Mouse (Mus musculus) gastrocnemius, postnatal 10 days (tissue): ENCODE measurements around the gene Tmco4. TPM values are rescaled to one million over a fixed set of nuclear protein-coding genes. Genes with fewer than 3 reads are reported as not detected.
A peak's percentile ranks its signal among the peaks of the same experiment; 100 is the strongest.

Experiments
- DNase-seq: peaks from one replicate; pipeline ENCODE4 v3.0.0; 2021; ENCODE audit warnings: mixed read lengths
- total RNA-seq, 2 experiments: library from RNA; stranded (reverse); gene quantifications; 2 replicates each; pipeline ENCODE4 v1.2.3; 2021

Gene Tmco4
- total RNA-seq, 2 experiments from 2014 or later = 3.8 to 4.5 TPM

- DNase-seq = peak; percentile 76
These were observed 119.9 kb downstream of the Tmco4 start, which contains the start of gene Nbl1 for GRCm38 (mm10) chr4:139092356-139093195. TSS of gene Nbl1 (minus strand) at chr4:139092993.

- no peak for DNase-seq
These were observed 120.5 kb downstream of the Tmco4 start for GRCm38 (mm10) chr4:139093196-139093530.

GRCm38 (mm10) chr4:139095406-139095805 is 122.7 kb downstream of the Tmco4 start:
- no peak for DNase-seq

- DNase-seq = no peak
These were observed 123.5 kb downstream of the Tmco4 start for GRCm38 (mm10) chr4:139096201-139096600.

GRCm38 (mm10) chr4:139100326-139100725 is 127.6 kb downstream of the Tmco4 start:
- no peak for DNase-seq

GRCm38 (mm10) chr4:139101546-139101945 is 128.9 kb downstream of the Tmco4 start:
- no peak for DNase-seq

GRCm38 (mm10) chr4:139105453-139105852 is 132.8 kb downstream of the Tmco4 start:
- no peak for DNase-seq

Other genes starting within 250 kb of the Tmco4 start
- under 1 TPM in 1 of 2 experiments, not detected in 1; 0.16 TPM for gene Pla2g2c, start 248.1 kb upstream of the Tmco4 start, total RNA-seq
- gene Ubxn10, start 235.7 kb upstream of the Tmco4 start, total RNA-seq = under 1 TPM; 0.20 to 0.28 TPM
- not detected for gene Pla2g2f, start 215.3 kb upstream of the Tmco4 start, total RNA-seq
- gene Pla2g2d, start 197.2 kb upstream of the Tmco4 start, total RNA-seq = not detected
- 1 to 10 TPM; 2.3 to 5.6 TPM for gene Pla2g5, start 109.4 kb upstream of the Tmco4 start, total RNA-seq
- gene Gm13030, start 98.9 kb upstream of the Tmco4 start, total RNA-seq = not detected
- not detected for gene Pla2g2e, start 94.9 kb upstream of the Tmco4 start, total RNA-seq
- gene Otud3, start 58.9 kb upstream of the Tmco4 start, total RNA-seq = 1 to 10 TPM; 7.0 to 7.4 TPM
- not detected for gene Rnf186, start 5.8 kb upstream of the Tmco4 start, total RNA-seq
- gene Htr6, start 102.7 kb downstream of the Tmco4 start, total RNA-seq = not detected
- gene Nbl1, start 120.1 kb downstream of the Tmco4 start, total RNA-seq = 10 to 100 TPM; 51.0 to 51.1 TPM
- gene Minos1, start 158.2 kb downstream of the Tmco4 start, total RNA-seq = 100 to 1,000 TPM; 399 to 482 TPM
- 100 to 1,000 TPM; 576 to 632 TPM for gene Capzb, start 220.0 kb downstream of the Tmco4 start, total RNA-seq